Mouse (Mus musculus): ENCODE measurements at regions not wholly inside any gene's neighbourhood (a gene's known extent, or its start where the extent isn't known, plus 50 kb on each side); places are given as distances from the start of the nearest gene placed in this dataset.

GRCm38 (mm10) chr3:21841506-21841905 is 234.9 kb upstream of the Tbl1xr1 start:
- 18% methylated on average over 1 of the region's 1 CpGs for whole genome bisulfite sequencing
- no peaks in the 10 kb centered on the region; the same call in 1 of the 2 replicates for H3K4me1 ChIP-seq (replicated peaks; ENCODE audit: control insufficient read depth, insufficient read depth, low read length)
- H3K4me3 ChIP-seq (replicated peaks; ENCODE audit: low read length) = no peak overlapping the region
- no peak overlapping the region for H3K9ac ChIP-seq (replicated peaks; ENCODE audit: low read depth, low read length)
- no peak overlapping the region for H3K27ac ChIP-seq (ENCODE audit: low read length)
- H3K36me3 ChIP-seq (ENCODE audit: control insufficient read depth, insufficient read depth) = no peaks in the 10 kb centered on the region
- no peak overlapping the region for H3K4me2 ChIP-seq (ENCODE audit: low read length)
- no peaks in the 10 kb centered on the region for H3K27me3 ChIP-seq (replicated peaks; ENCODE audit: control insufficient read depth, insufficient read depth, low read length)
- no peak for ATAC-seq
- H3K9me3 ChIP-seq (ENCODE audit: control insufficient read depth, low read length) = no peaks in the 10 kb centered on the region

DNA sequence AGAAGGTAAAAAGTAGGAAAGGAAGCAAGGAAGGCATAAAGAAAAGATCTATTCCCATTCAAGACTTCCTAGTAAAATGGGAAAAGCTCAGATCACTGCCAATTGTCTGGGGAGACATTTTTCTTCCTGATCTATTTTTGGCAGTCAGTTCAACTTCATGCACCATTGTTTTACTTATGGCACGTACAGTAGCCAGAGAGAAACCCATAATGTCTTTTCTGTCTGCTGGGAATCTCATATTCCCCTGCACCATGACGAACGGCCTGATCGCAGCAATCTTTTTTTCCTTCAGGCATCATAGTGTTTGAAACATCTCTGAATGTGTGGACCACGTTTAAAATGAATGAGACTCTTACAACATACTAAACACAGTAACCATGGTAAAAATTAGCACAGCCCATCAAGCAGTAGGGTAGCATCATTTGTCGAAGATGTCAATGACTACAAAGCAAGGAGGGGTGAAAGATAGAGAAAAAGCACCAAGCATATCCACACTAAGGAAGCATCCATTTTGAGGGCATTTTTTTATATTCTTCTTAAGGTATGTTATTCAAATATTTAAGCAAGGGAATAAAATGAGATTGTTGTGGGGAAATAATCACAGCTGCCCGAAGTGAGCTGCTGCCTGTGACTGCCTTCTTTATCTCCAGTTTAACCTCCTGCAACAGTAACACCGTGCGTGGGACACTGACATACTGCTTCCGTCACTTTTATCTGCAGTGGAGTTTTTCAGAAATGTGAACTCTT is 233.7 kb upstream of the Tbl1xr1 start:
- Histone ChIP-seq H3K4me3 (replicated peaks; ENCODE audit: low read length) (no peak overlapping the region), H3K9ac (replicated peaks; ENCODE audit: low read depth, low read length) (no peak overlapping the region), H3K27me3 (replicated peaks; ENCODE audit: control insufficient read depth, insufficient read depth, low read length) (no peaks in the 10 kb centered on the region), H3K9me3 (ENCODE audit: control insufficient read depth, low read length) (no peaks in the 10 kb centered on the region), H3K36me3 (ENCODE audit: control insufficient read depth, insufficient read depth) (no peaks in the 10 kb centered on the region), H3K4me2 (ENCODE audit: low read length) (no peak overlapping the region), H3K4me1 (replicated peaks; ENCODE audit: control insufficient read depth, insufficient read depth, low read length) (no peaks in the 10 kb centered on the region; the same call in 1 of the 2 replicates), H3K27ac (ENCODE audit: low read length) (no peak overlapping the region)
- no peak for ATAC-seq
- 71% methylated on average over 10 of the region's 10 CpGs for WGBS

DNA sequence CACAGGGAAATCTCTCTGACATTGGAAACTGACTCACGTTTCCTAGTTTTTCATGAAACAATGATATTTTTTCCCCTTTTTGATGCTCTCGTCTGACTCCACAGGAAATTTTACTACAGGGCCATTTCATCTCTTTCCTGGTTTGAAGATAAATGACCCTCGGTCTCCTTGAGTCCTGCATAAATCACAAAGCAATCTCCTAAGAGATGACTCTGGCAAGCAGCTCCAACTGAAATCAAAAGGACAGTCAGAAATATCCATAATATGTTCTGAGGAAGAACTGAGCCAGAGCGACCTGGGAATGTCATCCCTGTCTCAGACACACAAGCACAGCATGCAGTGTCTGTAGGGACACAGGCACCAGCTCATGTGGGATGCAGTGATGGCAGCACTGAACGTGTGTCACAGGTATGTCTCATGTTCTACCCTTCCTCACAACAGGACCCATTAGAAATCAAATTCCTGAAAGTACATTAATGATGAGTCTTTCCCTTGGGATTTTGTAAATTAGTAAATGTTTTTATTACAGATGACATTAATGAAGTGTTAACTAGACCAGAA is 233.1 kb upstream of the Tbl1xr1 start:
- Histone ChIP-seq H3K4me1 (replicated peaks; ENCODE audit: control insufficient read depth, insufficient read depth, low read length) (no peaks in the 10 kb centered on the region; the same call in 1 of the 2 replicates), H3K27ac (ENCODE audit: low read length) (no peak overlapping the region), H3K4me2 (ENCODE audit: low read length) (no peak overlapping the region), H3K9me3 (ENCODE audit: control insufficient read depth, low read length) (no peaks in the 10 kb centered on the region), H3K4me3 (replicated peaks; ENCODE audit: low read length) (no peak overlapping the region), H3K36me3 (ENCODE audit: control insufficient read depth, insufficient read depth) (no peaks in the 10 kb centered on the region), H3K9ac (replicated peaks; ENCODE audit: low read depth, low read length) (no peak overlapping the region), H3K27me3 (replicated peaks; ENCODE audit: control insufficient read depth, insufficient read depth, low read length) (no peaks in the 10 kb centered on the region)
- WGBS = 80% methylated on average over 5 of the region's 5 CpGs
- no peak for ATAC-seq

DNA sequence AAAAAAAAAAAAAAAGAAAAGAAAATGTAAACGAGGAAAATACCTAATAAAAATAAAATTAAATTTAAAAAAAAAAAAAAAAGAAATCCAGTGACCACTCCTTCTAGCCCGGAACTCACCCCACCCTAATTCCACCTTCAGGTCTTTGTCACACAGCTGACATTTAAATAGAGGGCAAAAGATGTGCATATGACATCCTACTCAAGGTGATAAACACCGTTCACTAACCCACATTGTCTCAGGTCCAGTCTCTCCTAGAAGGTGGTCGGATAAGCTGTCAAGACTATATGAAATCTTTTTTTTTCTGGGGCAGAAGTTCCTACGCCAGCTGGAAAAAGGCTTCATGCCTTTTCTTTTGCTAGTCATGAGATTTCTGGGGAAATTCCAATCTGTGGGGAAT is 226.6 kb upstream of the Tbl1xr1 start:
- Histone ChIP-seq H3K9me3 (ENCODE audit: control insufficient read depth, low read length) (no peaks in the 10 kb centered on the region), H3K9ac (replicated peaks; ENCODE audit: low read depth, low read length) (no peak overlapping the region), H3K27ac (ENCODE audit: low read length) (no peak overlapping the region), H3K4me2 (ENCODE audit: low read length) (no peak overlapping the region), H3K27me3 (replicated peaks; ENCODE audit: control insufficient read depth, insufficient read depth, low read length) (no peaks in the 10 kb centered on the region), H3K4me3 (replicated peaks; ENCODE audit: low read length) (no peak overlapping the region), H3K36me3 (ENCODE audit: control insufficient read depth, insufficient read depth) (no peaks in the 10 kb centered on the region), H3K4me1 (replicated peaks; ENCODE audit: control insufficient read depth, insufficient read depth, low read length) (no peaks in the 10 kb centered on the region; the same call in 1 of the 2 replicates)
- 91% methylated on average over 5 of the region's 5 CpGs for WGBS
- ATAC-seq = no peak

- H3K9ac ChIP-seq (replicated peaks; ENCODE audit: low read depth, low read length) = no peak overlapping the region
- H3K36me3 ChIP-seq (ENCODE audit: control insufficient read depth, insufficient read depth) = no peaks in the 10 kb centered on the region
- H3K9me3 ChIP-seq (ENCODE audit: control insufficient read depth, low read length) = no peaks in the 10 kb centered on the region
- 98% methylated on average over 2 of the region's 2 CpGs for WGBS
- no peak overlapping the region for H3K4me2 ChIP-seq (ENCODE audit: low read length)
- no peaks in the 10 kb centered on the region; the same call in 1 of the 2 replicates for H3K4me1 ChIP-seq (replicated peaks; ENCODE audit: control insufficient read depth, insufficient read depth, low read length)
- no peak overlapping the region for H3K4me3 ChIP-seq (replicated peaks; ENCODE audit: low read length)
- H3K27ac ChIP-seq (ENCODE audit: low read length) = no peak overlapping the region
- no peaks in the 10 kb centered on the region for H3K27me3 ChIP-seq (replicated peaks; ENCODE audit: control insufficient read depth, insufficient read depth, low read length)
- ATAC-seq = peak; percentile 43; the same call in 1 of the 2 replicates
Observed at GRCm38 (mm10) chr3:21850977-21851376, 225.5 kb upstream of the Tbl1xr1 start.

DNA sequence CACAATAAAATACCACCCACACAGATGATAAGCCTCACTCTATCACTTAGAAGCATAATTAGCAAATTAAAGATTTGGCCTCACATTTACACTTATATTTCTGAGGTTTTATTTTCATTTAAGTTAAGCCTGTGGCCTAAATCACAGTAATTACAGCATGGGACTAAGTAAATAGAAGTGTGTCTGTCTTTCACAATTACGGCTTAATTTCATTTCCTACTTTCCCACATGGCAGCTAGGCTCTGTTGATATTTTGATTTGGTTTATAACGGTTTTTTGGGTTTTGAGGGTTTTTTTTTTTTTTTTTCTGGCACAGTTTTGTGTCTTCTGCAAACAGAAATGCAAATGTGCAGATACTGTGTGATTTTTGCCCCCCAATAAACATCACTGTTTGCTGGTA is 222.1 kb upstream of the Tbl1xr1 start:
- no peak overlapping the region for H3K4me3 ChIP-seq (replicated peaks; ENCODE audit: low read length)
- no peak overlapping the region for H3K9ac ChIP-seq (replicated peaks; ENCODE audit: low read depth, low read length)
- H3K36me3 ChIP-seq (ENCODE audit: control insufficient read depth, insufficient read depth) = no peaks in the 10 kb centered on the region
- no peak for ATAC-seq
- H3K4me1 ChIP-seq (replicated peaks; ENCODE audit: control insufficient read depth, insufficient read depth, low read length) = no peaks in the 10 kb centered on the region; the same call in 1 of the 2 replicates
- no peak overlapping the region for H3K27ac ChIP-seq (ENCODE audit: low read length)
- no peak overlapping the region for H3K4me2 ChIP-seq (ENCODE audit: low read length)
- H3K9me3 ChIP-seq (ENCODE audit: control insufficient read depth, low read length) = no peaks in the 10 kb centered on the region
- H3K27me3 ChIP-seq (replicated peaks; ENCODE audit: control insufficient read depth, insufficient read depth, low read length) = no peaks in the 10 kb centered on the region
- WGBS = 57% methylated on average over 2 of the region's 2 CpGs

- Histone ChIP-seq H3K9ac (replicated peaks; ENCODE audit: low read depth, low read length) (no peak overlapping the region), H3K4me2 (ENCODE audit: low read length) (no peak overlapping the region), H3K4me3 (replicated peaks; ENCODE audit: low read length) (no peak overlapping the region), H3K4me1 (replicated peaks; ENCODE audit: control insufficient read depth, insufficient read depth, low read length) (no peaks in the 10 kb centered on the region), H3K27me3 (replicated peaks; ENCODE audit: control insufficient read depth, insufficient read depth, low read length) (no peaks in the 10 kb centered on the region), H3K9me3 (ENCODE audit: control insufficient read depth, low read length) (no peaks in the 10 kb centered on the region), H3K27ac (ENCODE audit: low read length) (no peak overlapping the region), H3K36me3 (ENCODE audit: control insufficient read depth, insufficient read depth) (no peaks in the 10 kb centered on the region)
- WGBS = 82% methylated on average over 1 of the region's 1 CpGs
- ATAC-seq = no peak
Observed at GRCm38 (mm10) chr3:21859436-21859835, 217.0 kb upstream of the Tbl1xr1 start.

- H3K36me3 ChIP-seq (ENCODE audit: control insufficient read depth, insufficient read depth) = no peaks in the 10 kb centered on the region
- 60% methylated on average over 4 of the region's 4 CpGs for WGBS
- no peaks in the 10 kb centered on the region for H3K9me3 ChIP-seq (ENCODE audit: control insufficient read depth, low read length)
- no peak overlapping the region for H3K4me2 ChIP-seq (ENCODE audit: low read length)
- H3K4me1 ChIP-seq (replicated peaks; ENCODE audit: control insufficient read depth, insufficient read depth, low read length) = no peaks in the 10 kb centered on the region
- no peak overlapping the region for H3K4me3 ChIP-seq (replicated peaks; ENCODE audit: low read length)
- no peak overlapping the region for H3K9ac ChIP-seq (replicated peaks; ENCODE audit: low read depth, low read length)
- H3K27me3 ChIP-seq (replicated peaks; ENCODE audit: control insufficient read depth, insufficient read depth, low read length) = no peaks in the 10 kb centered on the region
- no peak for ATAC-seq
- H3K27ac ChIP-seq (ENCODE audit: low read length) = no peak overlapping the region
Observed at GRCm38 (mm10) chr3:21860915-21861635, 215.4 kb upstream of the Tbl1xr1 start.

DNA sequence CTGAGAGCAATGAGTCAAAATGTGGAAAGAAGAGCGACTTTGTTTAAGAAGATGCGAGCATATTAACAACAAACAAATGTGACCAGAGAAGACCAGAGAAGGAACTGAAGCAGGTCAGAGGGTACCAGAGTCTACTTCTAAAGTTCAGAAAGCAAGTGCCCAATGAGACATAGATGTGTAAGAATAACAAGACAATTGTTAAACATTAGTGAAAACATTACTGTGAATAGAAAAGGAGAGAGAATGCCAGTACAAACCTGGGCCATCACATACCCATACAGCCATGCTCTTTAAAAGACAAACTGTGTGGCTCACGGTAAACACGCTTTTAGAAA is 214.8 kb upstream of the Tbl1xr1 start:
- no peaks in the 10 kb centered on the region for H3K36me3 ChIP-seq (ENCODE audit: control insufficient read depth, insufficient read depth)
- H3K9me3 ChIP-seq (ENCODE audit: control insufficient read depth, low read length) = no peaks in the 10 kb centered on the region
- H3K4me2 ChIP-seq (ENCODE audit: low read length) = no peak overlapping the region
- H3K4me3 ChIP-seq (replicated peaks; ENCODE audit: low read length) = no peak overlapping the region
- ATAC-seq = no peak
- H3K4me1 ChIP-seq (replicated peaks; ENCODE audit: control insufficient read depth, insufficient read depth, low read length) = no peaks in the 10 kb centered on the region
- H3K27me3 ChIP-seq (replicated peaks; ENCODE audit: control insufficient read depth, insufficient read depth, low read length) = no peaks in the 10 kb centered on the region
- no peak overlapping the region for H3K9ac ChIP-seq (replicated peaks; ENCODE audit: low read depth, low read length)
- H3K27ac ChIP-seq (ENCODE audit: low read length) = no peak overlapping the region
- WGBS = 91% methylated on average over 4 of the region's 4 CpGs
